Mouse (Mus musculus): ENCODE results near the gene Nipal4.

DNA sequence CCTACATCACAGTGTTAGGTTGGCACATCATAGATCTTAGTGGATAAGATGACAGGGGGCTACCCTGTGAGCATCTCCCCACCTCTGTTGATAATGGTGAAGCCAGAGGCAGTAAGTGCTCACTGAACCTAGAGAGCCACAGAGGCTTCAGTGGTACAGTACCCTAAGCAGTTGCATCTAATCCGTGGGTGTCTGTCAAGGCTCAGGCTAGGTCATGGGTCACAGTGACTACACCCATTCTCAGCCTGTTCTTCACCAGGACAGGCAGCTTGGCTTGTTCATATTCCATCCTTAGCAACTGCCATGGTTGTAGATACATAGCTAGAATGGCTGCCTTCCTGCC is 55.4 kb downstream of the Nipal4 start:
- TF ChIP-seq CTCF (IDR thresholded peaks at IDR 0.05; ENCODE audit: borderline replicate concordance, insufficient read depth, low read depth, low read length), result no peak
- no peak for TF ChIP-seq POLR2A (IDR thresholded peaks at IDR 0.05; ENCODE audit: borderline replicate concordance, insufficient read depth, low read length)

Measured in cerebellum, adult 2 months (tissue).